Mouse (Mus musculus): Measurements from ENCODE around the gene Lnx2. TPM values are rescaled to one million over a fixed set of nuclear protein-coding genes. Genes with fewer than 3 reads are reported as not detected.

Gene Lnx2
- polyA plus RNA-seq, 1 experiment: 48.3 TPM

- no peak for DNase-seq
- H3K4me3 ChIP-seq (ENCODE audit: control insufficient read depth, insufficient read depth, low read length): no peak overlapping the region
- no peak overlapping the region for H3K27ac ChIP-seq (ENCODE audit: control insufficient read depth, insufficient read depth, low read length)
- TF ChIP-seq CTCF (IDR thresholded peaks at IDR 0.05; ENCODE audit: borderline replicate concordance, control insufficient read depth, extremely low read depth, insufficient read depth, low read length, poor library complexity): no peak
- no peak for TF ChIP-seq POLR2A (IDR thresholded peaks at IDR 0.05; ENCODE audit: control insufficient read depth, extremely low read depth, insufficient read depth, low read length, poor library complexity)
- peaks cover 19% of the 10 kb centered on the region for H3K4me1 ChIP-seq (replicated peaks; ENCODE audit: control insufficient read depth, insufficient read depth, low read length)
- H3K36me3 ChIP-seq (ENCODE audit: control insufficient read depth, insufficient read depth, low read length): no peaks in the 10 kb centered on the region
- H3K27me3 ChIP-seq (ENCODE audit: control insufficient read depth, insufficient read depth, low read length): no peaks in the 10 kb centered on the region
- WGBS: 86% methylated on average over 6 of the region's 6 CpGs
Measured at GRCm38 (mm10) chr5:147055572-147056245, 20.7 kb downstream of the Lnx2 start.

GRCm38 (mm10) chr5:147054747-147055270, 21.6 kb downstream of the Lnx2 start:
- WGBS: 97% methylated on average over 2 of the region's 2 CpGs
- H3K27ac ChIP-seq (ENCODE audit: control insufficient read depth, insufficient read depth, low read length): no peak overlapping the region
- DNase-seq: no peak
- H3K4me3 ChIP-seq (ENCODE audit: control insufficient read depth, insufficient read depth, low read length): no peak overlapping the region
- H3K4me1 ChIP-seq (replicated peaks; ENCODE audit: control insufficient read depth, insufficient read depth, low read length): peaks cover 18% of the 10 kb centered on the region
- TF ChIP-seq CTCF (IDR thresholded peaks at IDR 0.05; ENCODE audit: borderline replicate concordance, control insufficient read depth, extremely low read depth, insufficient read depth, low read length, poor library complexity): no peak
- TF ChIP-seq POLR2A (IDR thresholded peaks at IDR 0.05; ENCODE audit: control insufficient read depth, extremely low read depth, insufficient read depth, low read length, poor library complexity): no peak
- H3K27me3 ChIP-seq (ENCODE audit: control insufficient read depth, insufficient read depth, low read length): no peaks in the 10 kb centered on the region
- H3K36me3 ChIP-seq (ENCODE audit: control insufficient read depth, insufficient read depth, low read length): no peaks in the 10 kb centered on the region

GRCm38 (mm10) chr5:147054328-147054727, 22.1 kb downstream of the Lnx2 start:
- no peak overlapping the region for H3K4me3 ChIP-seq (ENCODE audit: control insufficient read depth, insufficient read depth, low read length)
- no peaks in the 10 kb centered on the region for H3K27me3 ChIP-seq (ENCODE audit: control insufficient read depth, insufficient read depth, low read length)
- H3K27ac ChIP-seq (ENCODE audit: control insufficient read depth, insufficient read depth, low read length): no peak overlapping the region
- H3K4me1 ChIP-seq (replicated peaks; ENCODE audit: control insufficient read depth, insufficient read depth, low read length): peaks cover 16% of the 10 kb centered on the region
- 96% methylated on average over 6 of the region's 6 CpGs for WGBS
- H3K36me3 ChIP-seq (ENCODE audit: control insufficient read depth, insufficient read depth, low read length): no peaks in the 10 kb centered on the region
- no peak for TF ChIP-seq POLR2A (IDR thresholded peaks at IDR 0.05; ENCODE audit: control insufficient read depth, extremely low read depth, insufficient read depth, low read length, poor library complexity)
- TF ChIP-seq CTCF (IDR thresholded peaks at IDR 0.05; ENCODE audit: borderline replicate concordance, control insufficient read depth, extremely low read depth, insufficient read depth, low read length, poor library complexity): no peak
- no peak for DNase-seq

GRCm38 (mm10) chr5:147053481-147053880, 22.9 kb downstream of the Lnx2 start:
- no peaks in the 10 kb centered on the region for H3K36me3 ChIP-seq (ENCODE audit: control insufficient read depth, insufficient read depth, low read length)
- no peak overlapping the region for H3K4me3 ChIP-seq (ENCODE audit: control insufficient read depth, insufficient read depth, low read length)
- H3K4me1 ChIP-seq (replicated peaks; ENCODE audit: control insufficient read depth, insufficient read depth, low read length): peaks cover 14% of the 10 kb centered on the region
- TF ChIP-seq CTCF (IDR thresholded peaks at IDR 0.05; ENCODE audit: borderline replicate concordance, control insufficient read depth, extremely low read depth, insufficient read depth, low read length, poor library complexity) (no peak), POLR2A (IDR thresholded peaks at IDR 0.05; ENCODE audit: control insufficient read depth, extremely low read depth, insufficient read depth, low read length, poor library complexity) (no peak)
- WGBS: 94% methylated on average over 3 of the region's 3 CpGs
- H3K27me3 ChIP-seq (ENCODE audit: control insufficient read depth, insufficient read depth, low read length): no peaks in the 10 kb centered on the region
- no peak overlapping the region for H3K27ac ChIP-seq (ENCODE audit: control insufficient read depth, insufficient read depth, low read length)
- no peak for DNase-seq

- no peaks in the 10 kb centered on the region for H3K27me3 ChIP-seq (ENCODE audit: control insufficient read depth, insufficient read depth, low read length)
- H3K4me3 ChIP-seq (ENCODE audit: control insufficient read depth, insufficient read depth, low read length): no peak overlapping the region
- H3K4me1 ChIP-seq (replicated peaks; ENCODE audit: control insufficient read depth, insufficient read depth, low read length): peaks cover 14% of the 10 kb centered on the region
- TF ChIP-seq CTCF (IDR thresholded peaks at IDR 0.05; ENCODE audit: borderline replicate concordance, control insufficient read depth, extremely low read depth, insufficient read depth, low read length, poor library complexity) (no peak), POLR2A (IDR thresholded peaks at IDR 0.05; ENCODE audit: control insufficient read depth, extremely low read depth, insufficient read depth, low read length, poor library complexity) (no peak)
- no peak for DNase-seq
- H3K27ac ChIP-seq (ENCODE audit: control insufficient read depth, insufficient read depth, low read length): no peak overlapping the region
- WGBS: 79% methylated on average over 6 of the region's 6 CpGs
- no peaks in the 10 kb centered on the region for H3K36me3 ChIP-seq (ENCODE audit: control insufficient read depth, insufficient read depth, low read length)
Measured at GRCm38 (mm10) chr5:147053071-147053470, 23.3 kb downstream of the Lnx2 start.

GRCm38 (mm10) chr5:147052309-147052558, 24.2 kb downstream of the Lnx2 start:
- Histone ChIP-seq H3K4me3 (ENCODE audit: control insufficient read depth, insufficient read depth, low read length) (no peak overlapping the region), H3K27me3 (ENCODE audit: control insufficient read depth, insufficient read depth, low read length) (no peaks in the 10 kb centered on the region), H3K36me3 (ENCODE audit: control insufficient read depth, insufficient read depth, low read length) (no peaks in the 10 kb centered on the region), H3K4me1 (replicated peaks; ENCODE audit: control insufficient read depth, insufficient read depth, low read length) (peaks cover 14% of the 10 kb centered on the region), H3K27ac (ENCODE audit: control insufficient read depth, insufficient read depth, low read length) (no peak overlapping the region)
- DNase-seq: no peak
- 93% methylated on average over 4 of the region's 4 CpGs for WGBS
- no peak for TF ChIP-seq POLR2A (IDR thresholded peaks at IDR 0.05; ENCODE audit: control insufficient read depth, extremely low read depth, insufficient read depth, low read length, poor library complexity)
- TF ChIP-seq CTCF (IDR thresholded peaks at IDR 0.05; ENCODE audit: borderline replicate concordance, control insufficient read depth, extremely low read depth, insufficient read depth, low read length, poor library complexity): no peak
